Mouse (Mus musculus): ENCODE results near the gene Wdr73.
A peak's percentile ranks its signal among the peaks of the same experiment; 100 is the strongest.
"Not testable (repeated sequence)": the region's sequence is repeated elsewhere in the genome, so short reads cannot be mapped to it uniquely, and the experiment has no call there.

Gene Wdr73

GRCm38 (mm10) chr7:80900944-80901501 is at the start of gene Wdr73:
Gene Wdr73 (minus strand): TSS chr7:80901269.
- peak; percentile 96 for DNase-seq

GRCm38 (mm10) chr7:80947445-80948350 is 46.6 kb upstream of the Wdr73 start, which contains the start of gene Sec11a:
Gene Sec11a (minus strand): TSS chr7:80947780.
- DNase-seq = peak; percentile 95

GRCm38 (mm10) chr7:80939808-80940207 is 38.7 kb upstream of the Wdr73 start:
- no peak for DNase-seq

GRCm38 (mm10) chr7:80937304-80937666 is 36.2 kb upstream of the Wdr73 start:
- not testable (repeated sequence) for DNase-seq

GRCm38 (mm10) chr7:80936617-80937303 is 35.7 kb upstream of the Wdr73 start:
- DNase-seq = not testable (repeated sequence)

DNA sequence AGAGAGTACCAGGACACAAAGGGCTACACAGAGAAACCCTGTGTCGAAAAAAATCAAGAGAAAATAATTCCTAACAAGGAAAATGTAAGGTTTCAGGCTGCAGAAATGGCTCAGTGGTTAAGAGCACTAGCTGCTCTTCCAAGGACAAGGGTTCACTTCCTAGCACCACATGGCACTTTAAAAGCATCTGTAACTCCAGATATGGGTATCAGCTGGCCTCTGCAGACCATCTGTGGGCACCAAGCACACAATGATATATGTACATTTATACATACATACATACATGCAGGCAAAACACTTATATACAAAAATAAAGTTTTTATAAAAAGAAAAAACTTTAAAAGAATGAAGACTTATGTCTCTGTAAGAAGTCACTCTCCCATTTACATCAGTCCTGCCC is 34.8 kb upstream of the Wdr73 start:
- no peak for DNase-seq

DNA sequence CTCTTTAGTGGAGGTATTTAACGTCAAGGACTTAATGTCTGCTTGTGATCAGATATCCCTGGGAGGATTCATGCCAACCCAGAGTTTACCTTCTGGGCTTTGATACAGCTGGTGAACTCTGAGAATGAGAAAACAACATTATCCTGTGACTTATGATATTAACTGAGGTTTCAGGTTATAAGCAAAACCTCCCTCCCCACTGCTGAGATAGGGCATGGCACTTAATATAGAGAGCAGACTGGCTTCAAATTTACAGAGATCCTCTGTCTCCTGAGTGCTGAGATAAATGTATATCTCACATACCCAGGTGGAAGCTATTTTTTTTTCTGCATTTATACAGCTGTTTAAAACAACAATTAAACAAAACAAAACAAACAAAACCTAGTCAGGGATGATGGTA is 31.7 kb upstream of the Wdr73 start:
- no peak for DNase-seq

- DNase-seq = no peak
Measured at GRCm38 (mm10) chr7:80931618-80932207, 30.6 kb upstream of the Wdr73 start.

DNA sequence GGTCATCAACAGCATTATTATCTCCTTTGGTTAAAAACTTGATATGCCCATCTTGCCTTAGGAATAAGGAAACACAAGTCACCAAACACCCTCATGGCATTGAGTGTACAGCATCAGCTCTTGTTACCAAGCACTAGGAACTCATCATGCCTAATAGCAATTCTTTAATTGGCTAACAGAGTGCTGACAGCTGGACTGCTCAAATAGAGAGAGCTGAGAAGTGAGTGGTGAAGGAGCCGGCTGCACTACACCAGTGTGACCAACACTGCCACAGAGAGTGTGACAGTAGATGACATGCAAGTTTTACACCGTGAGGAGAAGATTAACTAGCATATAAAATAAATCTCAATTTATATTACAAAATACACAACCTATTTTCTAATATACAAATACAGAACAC is 22.1 kb upstream of the Wdr73 start:
- DNase-seq = no peak

- DNase-seq = no peak
Measured at GRCm38 (mm10) chr7:80919647-80920008, 18.6 kb upstream of the Wdr73 start.

DNA sequence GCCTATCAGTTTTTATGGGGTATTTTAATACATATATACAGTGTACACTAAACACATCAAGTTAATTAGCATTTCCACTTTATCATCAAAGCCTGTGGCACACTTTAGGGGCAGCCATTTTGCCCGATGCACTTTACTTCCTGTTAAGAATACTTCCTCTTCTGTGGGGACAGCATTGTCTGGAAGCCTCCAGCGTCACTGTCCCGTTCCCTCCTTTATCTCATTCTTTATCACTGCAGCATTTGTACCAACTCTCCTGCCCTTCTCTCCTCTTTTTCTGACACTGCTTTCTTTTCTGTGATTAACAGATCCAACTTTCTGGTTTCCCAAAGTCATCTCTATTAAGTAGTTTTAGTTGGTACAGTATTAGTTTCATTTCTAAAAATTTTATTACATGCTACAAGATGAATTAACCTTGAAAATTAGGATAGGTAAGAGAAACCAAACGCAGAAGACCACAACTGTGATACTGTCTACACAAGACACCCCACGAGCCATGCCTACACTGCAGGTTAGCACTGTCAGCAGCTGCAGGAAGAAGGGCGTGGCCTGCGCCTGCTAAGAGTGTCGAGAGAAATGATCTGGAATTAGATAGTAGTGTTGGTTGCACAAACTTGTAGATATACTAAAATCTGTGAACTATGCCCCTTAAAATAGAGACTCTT is 18.0 kb upstream of the Wdr73 start:
- no peak for DNase-seq

GRCm38 (mm10) chr7:80917916-80918465 is 16.9 kb upstream of the Wdr73 start:
- no peak for DNase-seq

GRCm38 (mm10) chr7:80912496-80912895 is 11.4 kb upstream of the Wdr73 start:
- DNase-seq = no peak

GRCm38 (mm10) chr7:80911053-80911452 is 10.0 kb upstream of the Wdr73 start:
- peak; percentile 17 for DNase-seq

DNA sequence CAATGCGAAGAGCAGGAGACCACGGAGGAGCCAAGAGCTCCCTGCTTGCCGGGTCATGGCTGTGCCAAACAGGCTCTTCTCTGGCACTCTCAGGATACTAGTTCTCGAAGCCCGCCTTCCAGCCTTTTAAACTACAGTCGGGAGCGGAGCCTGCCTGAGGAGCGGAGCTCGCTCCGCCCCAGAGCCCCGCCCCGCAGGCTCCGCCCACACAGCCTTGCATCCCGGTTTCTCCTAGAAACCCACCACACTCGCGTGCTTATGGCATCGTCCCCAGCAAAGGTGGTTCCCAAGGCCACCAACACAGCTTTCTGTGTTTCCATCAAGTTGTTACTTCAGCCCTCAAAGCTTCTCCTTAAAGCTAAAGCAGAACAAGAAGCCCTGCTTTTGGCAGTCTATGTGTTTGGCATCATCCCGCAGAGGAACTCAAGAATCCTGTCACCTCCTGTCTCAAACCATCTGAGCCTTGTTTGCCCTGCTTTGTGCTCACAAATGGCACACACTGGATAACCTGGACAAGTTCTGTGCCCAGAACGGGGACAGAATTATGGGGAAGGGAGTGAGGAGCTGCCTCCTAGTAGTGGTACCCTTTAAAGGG is 3.9 kb upstream of the Wdr73 start, which contains the start of gene Nmb:
Nmb (minus strand) TSS at position 156 of the 595 bp plus-strand sequence.
- peak; percentile 91 for DNase-seq

GRCm38 (mm10) chr7:80903625-80904422 is 2.8 kb upstream of the Wdr73 start:
- no peak for DNase-seq

DNA sequence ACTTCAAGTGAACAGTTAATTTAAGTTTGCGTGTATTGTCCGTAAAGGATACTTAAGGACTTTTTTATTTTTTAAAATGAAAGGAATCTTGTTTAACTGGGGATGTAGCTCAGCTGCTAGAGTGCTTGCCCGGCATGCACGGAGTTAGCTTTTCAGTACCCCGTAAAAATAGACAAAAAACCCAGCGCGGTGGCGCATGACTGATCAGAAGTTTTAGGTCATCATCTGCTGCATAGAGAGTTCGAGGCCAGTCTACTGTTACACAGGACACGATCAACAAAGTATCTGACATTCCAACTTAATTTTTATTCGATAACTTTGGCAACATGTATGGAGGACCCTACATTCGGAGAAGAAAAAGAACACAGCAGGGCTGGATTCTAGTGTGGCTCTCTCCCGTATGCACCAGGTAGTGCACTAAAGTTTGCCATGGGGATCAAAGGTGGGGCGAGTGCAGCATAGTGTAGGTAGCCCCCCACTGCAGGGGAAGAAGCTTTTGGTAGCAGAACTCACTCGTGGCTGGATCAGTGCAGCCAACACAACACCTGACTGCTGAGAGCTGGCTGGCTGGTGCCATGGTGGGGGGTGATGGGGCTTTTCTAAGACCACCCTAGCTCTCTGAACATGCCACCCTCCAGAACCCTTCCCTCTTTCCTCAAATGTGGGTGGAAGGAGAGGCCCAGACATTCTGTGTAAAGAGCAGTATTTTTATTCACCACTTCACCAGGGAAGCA is 639 bp upstream of the Wdr73 start:
- DNase-seq = no peak

GRCm38 (mm10) chr7:80897721-80898120 is 3.3 kb downstream of the Wdr73 start:
- DNase-seq = no peak

DNA sequence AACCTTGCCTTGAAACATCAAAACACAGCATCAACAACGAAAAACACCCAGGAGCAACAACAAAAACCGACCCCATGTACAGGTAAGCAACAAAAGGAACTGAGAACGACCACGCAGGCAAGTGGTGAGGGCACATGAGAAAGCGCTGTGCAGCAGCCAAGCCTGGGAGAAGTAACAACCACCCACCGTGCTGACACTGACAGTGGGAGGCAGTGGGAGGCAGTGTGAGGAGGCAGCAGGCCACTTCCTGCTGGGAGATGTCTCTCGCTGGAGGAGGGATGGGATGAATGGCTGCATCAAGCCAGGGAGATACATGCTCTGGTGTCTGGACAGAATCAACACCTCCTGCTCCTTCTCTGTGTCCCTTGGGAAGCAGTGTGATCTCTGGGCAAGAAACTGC is 3.9 kb downstream of the Wdr73 start:
- no peak for DNase-seq

- no peak for DNase-seq
Measured at GRCm38 (mm10) chr7:80894815-80895519, 6.1 kb downstream of the Wdr73 start.

Data from embryo, embryonic 11 days (tissue).